ENCODE assay signal across 12 mouse cellular contexts in the genomic region with DNA sequence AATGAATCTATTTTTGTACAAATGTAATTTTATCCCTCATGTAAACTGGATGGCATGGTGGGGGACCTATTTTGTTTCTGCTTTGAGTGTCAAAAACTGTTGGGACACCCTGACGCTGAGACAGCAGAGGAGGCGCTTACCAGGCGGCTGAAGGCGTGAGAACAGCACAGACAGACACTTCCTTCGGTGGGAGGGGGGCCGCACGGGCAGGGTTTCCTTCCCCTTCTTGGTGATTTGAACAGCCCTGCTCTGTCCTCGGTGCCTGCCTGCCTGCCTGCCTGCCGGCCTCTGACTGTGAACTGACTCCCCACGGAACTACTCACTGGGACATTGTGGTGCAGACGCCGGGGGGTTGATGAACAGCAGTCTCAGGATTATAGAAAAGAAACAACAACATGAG.
DNase-seq lines count a peak whose midpoint lies in the region; ATAC-seq lines count a peak whose summit lies in the region.
"Had no signal": no experiment of that assay in that cellular context is flagged by ENCODE, and none has a peak within 500 bp of the region (broad histone marks: within the 10 kb centered on the region; RNA-seq: fewer than 3 reads in every experiment).

No protein-coding gene starts in this region.

- 0 out of 2 replicates have a peak, but pooled peaks have one; percentile 39 for ATAC-seq in megakaryocyte progenitor cell, adult 5-6 weeks (replicated peaks; ENCODE audit: poor library complexity)
- ATAC-seq: intestine, embryonic 15.5 days had no signal

- DNase-seq in kidney, adult 18-20 months: peak; percentile 41
- no peak for DNase-seq in kidney, adult 9 months
- DNase-seq in thymus, postnatal 14 days: peak; percentile 42
- no peak for DNase-seq in thymus, postnatal 25 days
- peak; percentile 59 to 80 for DNase-seq in kidney, postnatal 25 days
- DNase-seq in right cerebral cortex, postnatal 4 days: no peak
- no peak for DNase-seq in left cerebral cortex, adult 11 months (ENCODE audit: low spot score)
- DNase-seq: adrenal gland, postnatal 25 days; cerebellum, adult 11 months; right cerebral cortex, postnatal 14 days had no signal

Comparison
In these comparisons a context has a peak if more than half of its experiments do, and no peak if none do; other contexts are left out.
1. DNase-seq: peak in kidney, adult 18-20 months (single experiment), thymus, postnatal 14 days (single experiment) and kidney, postnatal 25 days (2 of 2); none in kidney, adult 9 months (single experiment), thymus, postnatal 25 days (single experiment), right cerebral cortex, postnatal 4 days (single experiment) and left cerebral cortex, adult 11 months (single experiment).